Mouse (Mus musculus): ENCODE data around the gene Tjp1. TPM values are rescaled to one million over a fixed set of nuclear protein-coding genes. Genes with fewer than 3 reads are reported as not detected.

Tjp1 gene
- polyA plus RNA-seq, 1 experiment from 2014 or later = 15.3 TPM

DNA sequence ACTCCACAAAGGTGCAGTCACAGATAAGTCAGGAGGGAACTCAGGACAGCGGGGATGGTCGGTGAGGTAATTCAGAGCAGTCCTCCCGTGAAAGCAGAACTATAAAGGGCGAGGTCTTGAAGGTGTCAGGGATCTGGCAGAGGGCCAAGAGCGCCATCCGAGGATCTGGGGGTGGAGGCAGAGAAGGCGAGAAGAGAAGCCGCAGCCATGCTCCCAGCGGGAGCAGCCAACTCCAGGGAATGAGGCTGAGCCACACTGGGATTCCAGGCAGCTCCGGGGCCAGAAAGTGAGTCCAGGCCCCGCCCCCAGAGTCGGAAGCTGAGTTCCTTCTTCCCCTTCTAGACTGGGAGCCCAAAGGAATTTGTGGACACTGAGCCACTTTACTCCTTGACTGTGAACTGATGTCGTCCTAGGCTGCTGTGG lies 41.3 kb downstream of the Tjp1 start:
- peak; percentile 21; the same call in 1 of the 2 replicates for ATAC-seq (ENCODE audit: insufficient number of reproducible peaks, insufficient read depth, low FRiP score, low read depth)
- Histone ChIP-seq H3K27me3 (ENCODE audit: control insufficient read depth, insufficient read depth, low read length) (no peaks in the 10 kb centered on the region), H3K9ac (ENCODE audit: low read length) (peak overlapping the region; percentile 69), H3K4me2 (ENCODE audit: low read length) (peak overlapping the region; percentile 68), H3K9me3 (ENCODE audit: control insufficient read depth, low read length) (no peaks in the 10 kb centered on the region), H3K4me1 (ENCODE audit: control insufficient read depth in 2 of 2, insufficient read depth in 2 of 2, low read length in 2 of 2) (peaks cover 17 to 18% of the 10 kb centered on the region in 2 experiments; a peak in 3 of 4 replicates), H3K36me3 (ENCODE audit: control insufficient read depth, insufficient read depth, low read length) (no peaks in the 10 kb centered on the region), H3K4me3 (ENCODE audit: control insufficient read depth in 1 of 2, insufficient read depth in 1 of 2, low read depth in 1 of 2, low read length in 2 of 2) (peak overlapping the region; percentile 36 to 44), H3K27ac (replicated peaks in 1 of 2; ENCODE audit: control insufficient read depth in 1 of 2, insufficient read depth in 1 of 2, low read depth in 2 of 2, low read length in 2 of 2) (peak overlapping the region; percentile 12 to 14; a peak in 1 of 4 replicates)
- WGBS = 2% methylated on average over 13 of the region's 13 CpGs

DNA sequence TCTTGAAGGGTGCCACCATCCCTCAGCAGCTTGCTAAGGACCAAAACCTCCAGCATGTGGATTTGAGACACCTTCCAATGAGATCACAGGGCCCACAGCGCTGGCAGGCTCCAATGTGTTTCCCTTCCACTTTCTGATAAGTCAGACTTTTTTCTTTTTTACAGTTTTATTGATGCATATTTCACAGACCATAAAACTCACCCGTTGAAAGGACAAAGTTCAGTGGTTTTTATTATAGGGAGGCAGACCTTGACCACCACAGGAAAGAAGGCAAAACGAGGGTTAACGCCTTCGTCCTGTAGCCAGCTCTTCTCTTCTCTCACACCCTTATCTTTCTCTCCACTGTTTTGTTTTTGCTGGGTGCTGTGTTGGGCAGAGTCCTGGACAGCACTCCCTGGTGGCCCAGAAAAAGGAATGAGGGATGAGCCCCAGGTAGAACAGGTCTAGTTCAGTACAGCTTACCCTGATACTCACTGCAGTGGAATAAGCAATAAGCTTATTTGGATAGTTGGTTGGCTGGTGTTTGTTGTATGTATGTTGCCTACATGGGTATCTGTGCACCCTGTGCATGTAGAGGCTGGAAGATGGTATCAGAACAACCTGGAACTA lies 43.3 kb downstream of the Tjp1 start:
- no peak for ATAC-seq (ENCODE audit: insufficient number of reproducible peaks, insufficient read depth, low FRiP score, low read depth)
- Histone ChIP-seq H3K36me3 (ENCODE audit: control insufficient read depth, insufficient read depth, low read length) (no peaks in the 10 kb centered on the region), H3K4me2 (ENCODE audit: low read length) (no peak overlapping the region), H3K27ac (replicated peaks in 1 of 2; ENCODE audit: control insufficient read depth in 1 of 2, insufficient read depth in 1 of 2, low read depth in 2 of 2, low read length in 2 of 2) (no peak overlapping the region), H3K4me3 (ENCODE audit: control insufficient read depth in 1 of 2, insufficient read depth in 1 of 2, low read depth in 1 of 2, low read length in 2 of 2) (no peak overlapping the region), H3K9me3 (ENCODE audit: control insufficient read depth, low read length) (no peaks in the 10 kb centered on the region), H3K27me3 (ENCODE audit: control insufficient read depth, insufficient read depth, low read length) (no peaks in the 10 kb centered on the region), H3K4me1 (ENCODE audit: control insufficient read depth in 2 of 2, insufficient read depth in 2 of 2, low read length in 2 of 2) (peaks cover 17 to 18% of the 10 kb centered on the region in 2 experiments; a peak in 3 of 4 replicates), H3K9ac (ENCODE audit: low read length) (no peak overlapping the region)
- WGBS = 45% methylated on average over 5 of the region's 5 CpGs

DNA sequence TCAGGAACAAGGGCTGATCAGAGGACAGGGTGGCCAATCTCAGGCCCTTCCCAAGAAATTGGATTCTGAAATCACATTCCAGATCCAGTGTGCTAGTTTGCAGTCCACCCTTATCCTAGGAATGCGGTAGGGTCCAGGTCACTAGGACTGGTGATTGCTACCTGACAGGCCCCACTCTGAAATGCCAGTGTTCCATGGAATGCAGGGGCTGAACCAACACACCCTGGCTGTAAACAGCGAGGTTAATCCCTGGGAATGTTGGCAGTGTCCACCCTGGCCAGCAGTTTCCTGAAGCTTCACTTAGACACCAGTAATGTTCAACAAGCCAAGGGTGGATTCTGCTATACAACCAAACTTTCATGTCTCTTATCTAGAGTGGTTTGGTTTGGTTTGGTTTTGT lies 45.4 kb downstream of the Tjp1 start:
- no peaks in the 10 kb centered on the region for H3K9me3 ChIP-seq (ENCODE audit: control insufficient read depth, low read length)
- WGBS = 25% methylated on average over 2 of the region's 2 CpGs

DNA sequence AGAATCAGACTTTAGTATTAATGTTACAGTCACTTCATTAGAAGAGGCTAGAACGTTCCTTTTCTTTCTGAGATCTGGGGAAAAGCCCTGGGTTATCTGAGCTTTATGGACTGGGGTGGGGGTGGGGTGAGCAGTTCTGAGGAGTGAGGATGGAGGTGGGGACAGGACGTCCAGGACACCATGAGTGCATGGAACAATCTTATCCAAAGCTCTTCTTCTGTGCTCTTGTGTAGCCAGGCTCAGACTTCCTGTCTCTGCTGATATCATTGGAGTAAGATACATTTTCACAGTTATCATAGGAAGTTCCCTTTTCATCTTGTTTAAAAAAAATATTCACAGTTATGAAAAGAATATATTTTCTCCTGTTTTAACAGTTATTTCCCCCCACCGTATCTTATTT lies 55.5 kb downstream of the Tjp1 start:
- H3K4me1 ChIP-seq (ENCODE audit: control insufficient read depth in 2 of 2, insufficient read depth in 2 of 2, low read length in 2 of 2) = peaks cover 13 to 14% of the 10 kb centered on the region in 2 experiments
- no peaks in the 10 kb centered on the region for H3K9me3 ChIP-seq (ENCODE audit: control insufficient read depth, low read length)
- ATAC-seq (ENCODE audit: insufficient number of reproducible peaks, insufficient read depth, low FRiP score, low read depth) = peak; percentile 65; the same call in 1 of the 2 replicates
- WGBS = 37% methylated on average over 3 of the region's 3 CpGs
- no peak overlapping the region for H3K4me3 ChIP-seq (ENCODE audit: control insufficient read depth in 1 of 2, insufficient read depth in 1 of 2, low read depth in 1 of 2, low read length in 2 of 2)
- H3K4me2 ChIP-seq (ENCODE audit: low read length) = no peak overlapping the region
- no peak overlapping the region for H3K27ac ChIP-seq (replicated peaks in 1 of 2; ENCODE audit: control insufficient read depth in 1 of 2, insufficient read depth in 1 of 2, low read depth in 2 of 2, low read length in 2 of 2)
- H3K9ac ChIP-seq (ENCODE audit: low read length) = no peak overlapping the region
- H3K27me3 ChIP-seq (ENCODE audit: control insufficient read depth, insufficient read depth, low read length) = no peaks in the 10 kb centered on the region
- no peaks in the 10 kb centered on the region for H3K36me3 ChIP-seq (ENCODE audit: control insufficient read depth, insufficient read depth, low read length)

More for the DNA sequence above, 45.4 kb downstream of the Tjp1 start:
- no peak overlapping the region for H3K9ac ChIP-seq (ENCODE audit: low read length)
- H3K4me3 ChIP-seq (ENCODE audit: control insufficient read depth in 1 of 2, insufficient read depth in 1 of 2, low read depth in 1 of 2, low read length in 2 of 2) = no peak overlapping the region
- no peak overlapping the region for H3K27ac ChIP-seq (replicated peaks in 1 of 2; ENCODE audit: control insufficient read depth in 1 of 2, insufficient read depth in 1 of 2, low read depth in 2 of 2, low read length in 2 of 2)
- no peaks in the 10 kb centered on the region for H3K36me3 ChIP-seq (ENCODE audit: control insufficient read depth, insufficient read depth, low read length)
- H3K4me2 ChIP-seq (ENCODE audit: low read length) = no peak overlapping the region
- H3K27me3 ChIP-seq (ENCODE audit: control insufficient read depth, insufficient read depth, low read length) = no peaks in the 10 kb centered on the region
- peaks cover 17 to 18% of the 10 kb centered on the region in 2 experiments; a peak in 3 of 4 replicates for H3K4me1 ChIP-seq (ENCODE audit: control insufficient read depth in 2 of 2, insufficient read depth in 2 of 2, low read length in 2 of 2)
- no peak for ATAC-seq (ENCODE audit: insufficient number of reproducible peaks, insufficient read depth, low FRiP score, low read depth)

DNA sequence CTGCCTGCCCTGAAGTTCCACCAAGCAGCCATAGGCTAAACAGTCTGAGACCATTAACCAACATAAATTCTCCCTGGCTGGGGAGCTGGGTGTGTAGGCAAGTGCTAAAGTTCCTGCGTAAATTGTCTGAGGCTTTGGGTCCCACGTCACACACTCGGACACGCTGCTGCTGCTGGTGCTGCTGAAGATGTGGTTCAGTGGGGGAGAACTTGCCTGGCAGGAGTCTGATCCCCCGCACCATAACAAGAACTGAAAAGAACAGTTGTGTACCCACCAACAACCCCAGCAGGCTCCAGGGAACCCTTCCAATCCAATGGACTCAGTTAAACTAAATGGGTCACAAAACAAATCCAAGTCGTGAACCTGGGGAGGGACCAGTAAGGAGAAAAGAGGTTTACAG lies 56.2 kb downstream of the Tjp1 start:
- H3K4me1 ChIP-seq (ENCODE audit: control insufficient read depth in 2 of 2, insufficient read depth in 2 of 2, low read length in 2 of 2) = peaks cover 13 to 17% of the 10 kb centered on the region in 2 experiments
- H3K36me3 ChIP-seq (ENCODE audit: control insufficient read depth, insufficient read depth, low read length) = no peaks in the 10 kb centered on the region
- 90% methylated on average over 6 of the region's 6 CpGs for WGBS
- ATAC-seq (ENCODE audit: insufficient number of reproducible peaks, insufficient read depth, low FRiP score, low read depth) = no peak
- H3K4me3 ChIP-seq (ENCODE audit: control insufficient read depth in 1 of 2, insufficient read depth in 1 of 2, low read depth in 1 of 2, low read length in 2 of 2) = no peak overlapping the region
- no peak overlapping the region for H3K9ac ChIP-seq (ENCODE audit: low read length)
- no peaks in the 10 kb centered on the region for H3K27me3 ChIP-seq (ENCODE audit: control insufficient read depth, insufficient read depth, low read length)
- H3K27ac ChIP-seq (replicated peaks in 1 of 2; ENCODE audit: control insufficient read depth in 1 of 2, insufficient read depth in 1 of 2, low read depth in 2 of 2, low read length in 2 of 2) = no peak overlapping the region
- no peaks in the 10 kb centered on the region for H3K9me3 ChIP-seq (ENCODE audit: control insufficient read depth, low read length)
- H3K4me2 ChIP-seq (ENCODE audit: low read length) = no peak overlapping the region

DNA sequence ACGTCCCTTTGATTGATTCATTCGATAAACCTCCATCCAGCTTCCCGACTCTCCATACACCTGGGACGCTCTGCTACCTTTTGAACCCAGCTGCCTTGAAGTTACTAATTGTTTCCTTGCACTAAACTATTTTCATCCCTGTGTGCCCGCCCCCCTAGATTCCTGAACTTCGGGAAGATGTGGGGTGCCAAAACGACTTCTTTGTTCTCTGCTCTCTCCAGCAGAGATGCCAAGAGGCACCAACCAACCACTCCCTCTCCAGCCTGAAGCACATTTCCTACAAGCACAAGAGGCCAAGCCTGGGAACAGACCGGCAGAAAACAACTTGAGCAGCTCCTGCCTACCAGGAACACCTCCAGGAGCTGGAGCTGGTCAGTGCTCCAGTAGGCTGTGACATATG lies 57.4 kb downstream of the Tjp1 start:
- no peak for ATAC-seq (ENCODE audit: insufficient number of reproducible peaks, insufficient read depth, low FRiP score, low read depth)
- H3K27me3 ChIP-seq (ENCODE audit: control insufficient read depth, insufficient read depth, low read length) = no peaks in the 10 kb centered on the region
- no peak overlapping the region for H3K9ac ChIP-seq (ENCODE audit: low read length)
- 31% methylated on average over 8 of the region's 8 CpGs for WGBS
- H3K36me3 ChIP-seq (ENCODE audit: control insufficient read depth, insufficient read depth, low read length) = no peaks in the 10 kb centered on the region
- H3K27ac ChIP-seq (replicated peaks in 1 of 2; ENCODE audit: control insufficient read depth in 1 of 2, insufficient read depth in 1 of 2, low read depth in 2 of 2, low read length in 2 of 2) = no peak overlapping the region
- no peaks in the 10 kb centered on the region for H3K9me3 ChIP-seq (ENCODE audit: control insufficient read depth, low read length)
- no peak overlapping the region for H3K4me3 ChIP-seq (ENCODE audit: control insufficient read depth in 1 of 2, insufficient read depth in 1 of 2, low read depth in 1 of 2, low read length in 2 of 2)
- peaks cover 16 to 17% of the 10 kb centered on the region in 2 experiments for H3K4me1 ChIP-seq (ENCODE audit: control insufficient read depth in 2 of 2, insufficient read depth in 2 of 2, low read length in 2 of 2)
- no peak overlapping the region for H3K4me2 ChIP-seq (ENCODE audit: low read length)

DNA sequence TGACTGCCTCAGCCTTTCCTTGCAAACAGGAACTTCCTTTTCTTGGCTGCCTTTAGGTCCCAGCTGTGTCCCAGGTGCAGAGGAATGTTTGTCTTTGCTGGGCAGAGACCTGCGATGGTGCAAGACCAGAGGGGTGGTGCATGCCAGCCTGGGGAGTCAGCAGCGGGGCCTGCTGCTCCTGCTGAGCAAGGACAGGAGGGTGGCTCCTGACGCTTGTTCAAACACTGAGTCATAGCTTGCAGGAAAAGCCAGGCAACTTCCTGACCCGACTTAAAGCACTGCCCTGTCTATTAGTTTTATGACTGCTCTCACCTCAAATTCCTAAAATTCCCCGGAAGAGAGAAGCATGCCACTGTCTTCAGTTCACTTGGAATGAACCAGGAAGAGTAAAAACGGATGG lies 57.9 kb downstream of the Tjp1 start:
- H3K9ac ChIP-seq (ENCODE audit: low read length) = no peak overlapping the region

DNA sequence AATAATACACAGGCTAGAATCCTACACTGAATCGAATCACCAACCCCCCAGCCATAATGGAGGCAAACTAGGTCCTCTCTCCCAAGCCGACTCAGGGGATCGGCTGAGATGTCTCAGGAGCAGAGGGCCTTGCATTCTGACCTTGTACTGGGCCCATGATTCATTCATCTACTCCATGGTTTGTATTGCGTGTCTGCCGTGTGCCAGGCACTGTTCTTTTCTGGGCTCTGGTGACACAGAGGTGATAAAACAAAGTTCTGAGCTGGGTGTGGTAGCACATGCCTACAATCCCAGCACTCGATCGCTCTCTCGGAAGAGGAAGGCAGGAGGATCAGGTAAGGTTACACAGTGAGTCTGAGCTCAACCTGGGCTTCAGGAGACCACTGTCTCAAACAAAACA lies 59.4 kb downstream of the Tjp1 start:
- H3K27ac ChIP-seq (replicated peaks in 1 of 2; ENCODE audit: control insufficient read depth in 1 of 2, insufficient read depth in 1 of 2, low read depth in 2 of 2, low read length in 2 of 2) = no peak overlapping the region
- 66% methylated on average over 8 of the region's 8 CpGs for WGBS

More for the DNA sequence above, 57.9 kb downstream of the Tjp1 start:
- peaks cover 16 to 17% of the 10 kb centered on the region in 2 experiments for H3K4me1 ChIP-seq (ENCODE audit: control insufficient read depth in 2 of 2, insufficient read depth in 2 of 2, low read length in 2 of 2)
- H3K4me2 ChIP-seq (ENCODE audit: low read length) = no peak overlapping the region
- H3K9me3 ChIP-seq (ENCODE audit: control insufficient read depth, low read length) = no peaks in the 10 kb centered on the region
- H3K36me3 ChIP-seq (ENCODE audit: control insufficient read depth, insufficient read depth, low read length) = no peaks in the 10 kb centered on the region
- no peak for ATAC-seq (ENCODE audit: insufficient number of reproducible peaks, insufficient read depth, low FRiP score, low read depth)
- no peak overlapping the region for H3K27ac ChIP-seq (replicated peaks in 1 of 2; ENCODE audit: control insufficient read depth in 1 of 2, insufficient read depth in 1 of 2, low read depth in 2 of 2, low read length in 2 of 2)
- WGBS = 13% methylated on average over 6 of the region's 6 CpGs
- H3K4me3 ChIP-seq (ENCODE audit: control insufficient read depth in 1 of 2, insufficient read depth in 1 of 2, low read depth in 1 of 2, low read length in 2 of 2) = no peak overlapping the region
- H3K27me3 ChIP-seq (ENCODE audit: control insufficient read depth, insufficient read depth, low read length) = no peaks in the 10 kb centered on the region

More for the DNA sequence above, 59.4 kb downstream of the Tjp1 start:
- Histone ChIP-seq H3K4me1 (ENCODE audit: control insufficient read depth in 2 of 2, insufficient read depth in 2 of 2, low read length in 2 of 2) (peaks cover 17% of the 10 kb centered on the region in 2 experiments), H3K27me3 (ENCODE audit: control insufficient read depth, insufficient read depth, low read length) (no peaks in the 10 kb centered on the region), H3K36me3 (ENCODE audit: control insufficient read depth, insufficient read depth, low read length) (no peaks in the 10 kb centered on the region), H3K4me2 (ENCODE audit: low read length) (no peak overlapping the region), H3K9me3 (ENCODE audit: control insufficient read depth, low read length) (no peaks in the 10 kb centered on the region), H3K4me3 (ENCODE audit: control insufficient read depth in 1 of 2, insufficient read depth in 1 of 2, low read depth in 1 of 2, low read length in 2 of 2) (no peak overlapping the region), H3K9ac (ENCODE audit: low read length) (no peak overlapping the region)
- ATAC-seq (ENCODE audit: insufficient number of reproducible peaks, insufficient read depth, low FRiP score, low read depth) = no peak

Data from heart, embryonic 14.5 days (tissue).